Mouse (Mus musculus): ENCODE data around the gene Brap. TPM values are rescaled to one million over a fixed set of nuclear protein-coding genes. Genes with fewer than 3 reads are reported as not detected.
"Not testable (repeated sequence)": the region's sequence is repeated elsewhere in the genome, so short reads cannot be mapped to it uniquely, and the experiment has no call there.

Gene Brap
- total and polyA plus RNA-seq, 3 experiments, result 12.8 to 70.1 (median 30.0) TPM

- no peaks in the 10 kb centered on the region for H3K27me3 ChIP-seq (ENCODE audit: insufficient read depth, low read length)
- no peaks in the 10 kb centered on the region for H3K9me3 ChIP-seq (replicated peaks)
- DNase-seq (ENCODE audit: low spot score) (no peak), ATAC-seq (ENCODE audit: extremely low read depth, insufficient number of reproducible peaks, low FRiP score, poor library complexity, severe bottlenecking) (no peak)
- H3K36me3 ChIP-seq (replicated peaks), result peaks cover 31% of the 10 kb centered on the region
- no peak for TF ChIP-seq GATA1 (IDR thresholded peaks at IDR 0.05; ENCODE audit: borderline replicate concordance, low read length)
- no peak for TF ChIP-seq GATA2 (IDR thresholded peaks at IDR 0.05; ENCODE audit: borderline replicate concordance, low read depth, low read length)
- TF ChIP-seq CTCF (IDR thresholded peaks at IDR 0.05; ENCODE audit: low read depth, low read length), result no peak
- TF ChIP-seq TAL1 (conservative IDR thresholded peaks at IDR 0.05; ENCODE audit: low read depth, low read length), result no peak
- no peak for TF ChIP-seq POLR2AphosphoS5 (IDR thresholded peaks at IDR 0.05; ENCODE audit: insufficient replicate concordance, low read depth, low read length)
- H3K4me1 ChIP-seq (ENCODE audit: insufficient read depth, low read depth, low read length), result peaks cover 8% of the 10 kb centered on the region
- H3K4me3 ChIP-seq (ENCODE audit: low read depth, low read length), result no peak overlapping the region
These were observed 5.8 kb upstream of the Brap start for GRCm38 (mm10) chr5:121654526-121654925.

- Histone ChIP-seq H3K4me1 (ENCODE audit: insufficient read depth, low read depth, low read length) (peaks cover 28% of the 10 kb centered on the region), H3K36me3 (replicated peaks) (peaks cover 25% of the 10 kb centered on the region)
- H3K9me3 ChIP-seq (replicated peaks); ATAC-seq (ENCODE audit: extremely low read depth, insufficient number of reproducible peaks, low FRiP score, poor library complexity, severe bottlenecking); H3K27me3 ChIP-seq (ENCODE audit: insufficient read depth, low read length); DNase-seq (ENCODE audit: low spot score); H3K4me3 ChIP-seq (ENCODE audit: low read depth, low read length): not testable (repeated sequence)
These were observed 3.5 kb upstream of the Brap start for GRCm38 (mm10) chr5:121656866-121657265.

GRCm38 (mm10) chr5:121657656-121658055, 2.7 kb upstream of the Brap start:
- DNase-seq (ENCODE audit: low spot score); H3K27me3 ChIP-seq (ENCODE audit: insufficient read depth, low read length); H3K9me3 ChIP-seq (replicated peaks); ATAC-seq (ENCODE audit: extremely low read depth, insufficient number of reproducible peaks, low FRiP score, poor library complexity, severe bottlenecking); H3K4me3 ChIP-seq (ENCODE audit: low read depth, low read length): not testable (repeated sequence)
- H3K36me3 ChIP-seq (replicated peaks), result peaks cover 28% of the 10 kb centered on the region
- H3K4me1 ChIP-seq (ENCODE audit: insufficient read depth, low read depth, low read length), result peaks cover 31% of the 10 kb centered on the region

- TF ChIP-seq TAL1 (conservative IDR thresholded peaks at IDR 0.05; ENCODE audit: low read depth, low read length), result no peak
- no peak for TF ChIP-seq GATA1 (IDR thresholded peaks at IDR 0.05; ENCODE audit: borderline replicate concordance, low read length)
- no peak for TF ChIP-seq GATA2 (IDR thresholded peaks at IDR 0.05; ENCODE audit: borderline replicate concordance, low read depth, low read length)
- no peak for TF ChIP-seq CTCF (IDR thresholded peaks at IDR 0.05; ENCODE audit: low read depth, low read length)
- TF ChIP-seq POLR2AphosphoS5 (IDR thresholded peaks at IDR 0.05; ENCODE audit: insufficient replicate concordance, low read depth, low read length), result no peak
- H3K4me3 ChIP-seq (ENCODE audit: low read depth, low read length), result peak overlapping the region; percentile 97
- DNase-seq (ENCODE audit: low spot score) (peak; percentile 40), ATAC-seq (ENCODE audit: extremely low read depth, insufficient number of reproducible peaks, low FRiP score, poor library complexity, severe bottlenecking) (peak; percentile 1; the same call in 1 of the 2 replicates)
- H3K4me1 ChIP-seq (ENCODE audit: insufficient read depth, low read depth, low read length), result peaks cover 31% of the 10 kb centered on the region
- no peaks in the 10 kb centered on the region for H3K9me3 ChIP-seq (replicated peaks)
- no peaks in the 10 kb centered on the region for H3K27me3 ChIP-seq (ENCODE audit: insufficient read depth, low read length)
- peaks cover 40% of the 10 kb centered on the region for H3K36me3 ChIP-seq (replicated peaks)
These were observed 513 bp downstream of the Brap start for GRCm38 (mm10) chr5:121660897-121661254.

- H3K4me1 ChIP-seq (ENCODE audit: insufficient read depth, low read depth, low read length), result peaks cover 31% of the 10 kb centered on the region
- no peak for DNase-seq (ENCODE audit: low spot score)
- no peaks in the 10 kb centered on the region for H3K27me3 ChIP-seq (ENCODE audit: insufficient read depth, low read length)
- H3K4me3 ChIP-seq (ENCODE audit: low read depth, low read length), result peak overlapping the region; percentile 97
- H3K9me3 ChIP-seq (replicated peaks), result no peaks in the 10 kb centered on the region
- ATAC-seq (ENCODE audit: extremely low read depth, insufficient number of reproducible peaks, low FRiP score, poor library complexity, severe bottlenecking), result no peak
- TF ChIP-seq CTCF (IDR thresholded peaks at IDR 0.05; ENCODE audit: low read depth, low read length), result no peak
- TF ChIP-seq GATA2 (IDR thresholded peaks at IDR 0.05; ENCODE audit: borderline replicate concordance, low read depth, low read length), result no peak
- no peak for TF ChIP-seq GATA1 (IDR thresholded peaks at IDR 0.05; ENCODE audit: borderline replicate concordance, low read length)
- TF ChIP-seq POLR2AphosphoS5 (IDR thresholded peaks at IDR 0.05; ENCODE audit: insufficient replicate concordance, low read depth, low read length), result no peak
- no peak for TF ChIP-seq TAL1 (conservative IDR thresholded peaks at IDR 0.05; ENCODE audit: low read depth, low read length)
- peaks cover 46% of the 10 kb centered on the region for H3K36me3 ChIP-seq (replicated peaks)
These were observed 1.1 kb downstream of the Brap start for GRCm38 (mm10) chr5:121661494-121661893.

GRCm38 (mm10) chr5:121663456-121663855, 3.1 kb downstream of the Brap start:
- H3K27me3 ChIP-seq (ENCODE audit: insufficient read depth, low read length), result no peaks in the 10 kb centered on the region
- no peak for TF ChIP-seq TAL1 (conservative IDR thresholded peaks at IDR 0.05; ENCODE audit: low read depth, low read length)
- TF ChIP-seq CTCF (IDR thresholded peaks at IDR 0.05; ENCODE audit: low read depth, low read length), result no peak
- no peak for TF ChIP-seq GATA2 (IDR thresholded peaks at IDR 0.05; ENCODE audit: borderline replicate concordance, low read depth, low read length)
- no peak for TF ChIP-seq POLR2AphosphoS5 (IDR thresholded peaks at IDR 0.05; ENCODE audit: insufficient replicate concordance, low read depth, low read length)
- no peak for TF ChIP-seq GATA1 (IDR thresholded peaks at IDR 0.05; ENCODE audit: borderline replicate concordance, low read length)
- H3K4me1 ChIP-seq (ENCODE audit: insufficient read depth, low read depth, low read length), result peaks cover 31% of the 10 kb centered on the region
- H3K36me3 ChIP-seq (replicated peaks), result peaks cover 66% of the 10 kb centered on the region
- no peaks in the 10 kb centered on the region for H3K9me3 ChIP-seq (replicated peaks)
- no peak for ATAC-seq (ENCODE audit: extremely low read depth, insufficient number of reproducible peaks, low FRiP score, poor library complexity, severe bottlenecking)
- no peak overlapping the region for H3K4me3 ChIP-seq (ENCODE audit: low read depth, low read length)
- no peak for DNase-seq (ENCODE audit: low spot score)

GRCm38 (mm10) chr5:121664078-121664477, 3.7 kb downstream of the Brap start:
- Histone ChIP-seq H3K4me3 (ENCODE audit: low read depth, low read length) (no peak overlapping the region), H3K9me3 (replicated peaks) (no peaks in the 10 kb centered on the region), H3K36me3 (replicated peaks) (peaks cover 72% of the 10 kb centered on the region), H3K4me1 (ENCODE audit: insufficient read depth, low read depth, low read length) (peaks cover 28% of the 10 kb centered on the region), H3K27me3 (ENCODE audit: insufficient read depth, low read length) (no peaks in the 10 kb centered on the region)
- TF ChIP-seq CTCF (IDR thresholded peaks at IDR 0.05; ENCODE audit: low read depth, low read length) (no peak), POLR2AphosphoS5 (IDR thresholded peaks at IDR 0.05; ENCODE audit: insufficient replicate concordance, low read depth, low read length) (no peak), GATA1 (IDR thresholded peaks at IDR 0.05; ENCODE audit: borderline replicate concordance, low read length) (no peak), GATA2 (IDR thresholded peaks at IDR 0.05; ENCODE audit: borderline replicate concordance, low read depth, low read length) (no peak), TAL1 (conservative IDR thresholded peaks at IDR 0.05; ENCODE audit: low read depth, low read length) (no peak)
- no peak for ATAC-seq (ENCODE audit: extremely low read depth, insufficient number of reproducible peaks, low FRiP score, poor library complexity, severe bottlenecking)
- DNase-seq (ENCODE audit: low spot score), result no peak
